Mouse (Mus musculus) C2C12 (cell line): ENCODE results near the gene Htt.

Source experiments
- CEBPB ChIP-seq: IDR thresholded peaks from one replicate; pipeline ENCODE4 v1.6.1; 2011; ENCODE audit warnings: low read depth, mild to moderate bottlenecking, control low read depth, moderate library complexity
- CTCF ChIP-seq: IDR thresholded peaks from one replicate; pipeline ENCODE4 v1.5.1; 2011; ENCODE audit not compliant: control insufficient read depth, insufficient read depth, insufficient read length
- FOSL1 ChIP-seq: IDR thresholded peaks from one replicate; pipeline ENCODE4 v1.8.0; 2011; ENCODE audit warnings: mild to moderate bottlenecking, low read length; ENCODE audit not compliant: poor library complexity, insufficient read depth, severe bottlenecking
- MAX ChIP-seq: IDR thresholded peaks from one replicate; pipeline ENCODE4 v1.6.1; 2011; ENCODE audit warnings: mild to moderate bottlenecking, control low read depth
- MYOD1 ChIP-seq: IDR thresholded peaks from one replicate; pipeline ENCODE4 v1.6.1; 2011; ENCODE audit warnings: low read depth; ENCODE audit not compliant: control insufficient read depth, insufficient read length
- MYOG ChIP-seq: IDR thresholded peaks from one replicate; pipeline ENCODE4 v1.6.1; 2011; ENCODE audit not compliant: control insufficient read depth, insufficient read length; ENCODE audit errors: extremely low read depth
- USF1 ChIP-seq: IDR thresholded peaks from one replicate; pipeline ENCODE4 v1.6.1; 2011; ENCODE audit warnings: low read depth, mild to moderate bottlenecking, control low read depth, moderate library complexity

GRCm38 (mm10) chr5:34772696-34773245, 11.2 kb downstream of the Htt start:
- TF ChIP-seq MYOG (no peak), CTCF (no peak), USF1 (no peak), FOSL1 (no peak), MYOD1 (peak; percentile 85), MAX (no peak), CEBPB (no peak)
